In the genomic region with DNA sequence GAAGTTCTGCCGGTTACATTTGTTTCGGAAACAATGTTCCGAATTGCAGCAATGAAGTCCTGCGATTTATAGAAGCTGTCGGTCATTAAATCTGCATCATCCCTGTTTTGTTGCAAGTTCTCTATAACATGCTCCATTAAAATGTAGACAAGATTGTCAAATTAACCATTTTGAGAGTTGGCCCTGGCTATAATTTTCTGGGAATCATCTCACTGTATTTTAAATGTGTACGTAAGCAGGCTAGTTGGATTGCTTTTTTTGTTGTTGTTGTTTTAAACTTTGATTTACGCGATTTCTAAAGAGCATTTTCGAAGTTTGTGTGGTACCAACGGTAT, we compare ENCODE assay signal across 7 mouse cellular contexts. TPM values are rescaled to one million over a fixed set of nuclear protein-coding genes. Genes with fewer than 3 reads are reported as not detected.
DNase-seq lines count a peak whose midpoint lies in the region; ATAC-seq and TF ChIP-seq lines count a peak whose summit lies in the region.

No protein-coding gene starts in this region.

- no peaks in the 10 kb centered on the region for H3K36me3 ChIP-seq in lung, postnatal 0 days (ENCODE audit: insufficient read depth, low read length)
- no peaks in the 10 kb centered on the region for H3K36me3 ChIP-seq in forebrain, embryonic 11.5 days (ENCODE audit: control insufficient read depth, insufficient read depth, low read length)
- peaks cover 6% of the 10 kb centered on the region for H3K36me3 ChIP-seq in limb, embryonic 13.5 days
- no peaks in the 10 kb centered on the region for H3K36me3 ChIP-seq in stomach, embryonic 14.5 days (ENCODE audit: control insufficient read depth, insufficient read depth, low read length)

- 13% methylated on average over 10 of the region's 10 CpGs for WGBS in lung, postnatal 0 days
- 16% methylated on average over 10 of the region's 10 CpGs for WGBS in forebrain, embryonic 11.5 days
- WGBS in limb, embryonic 13.5 days = 20% methylated on average over 10 of the region's 10 CpGs
- 20% methylated on average over 10 of the region's 10 CpGs for WGBS in stomach, embryonic 14.5 days

- no peak for ATAC-seq in lung, postnatal 0 days
- ATAC-seq in forebrain, embryonic 11.5 days (replicated peaks; ENCODE audit: low FRiP score) = no peak
- no peak for ATAC-seq in limb, embryonic 13.5 days (ENCODE audit: low FRiP score, low read depth)
- ATAC-seq in stomach, embryonic 14.5 days (ENCODE audit: insufficient number of reproducible peaks, insufficient read depth, low FRiP score, low read depth) = no peak

- DNase-seq in lung, postnatal 0 days (ENCODE audit: low spot score) = no peak
- no peak for DNase-seq in lung, postnatal 4 days
- DNase-seq in forebrain, embryonic 11.5 days (ENCODE audit: low spot score) = no peak
- DNase-seq in embryo, embryonic 9.5 days (ENCODE audit: extremely low spot score) = no peak
- DNase-seq in yolk sac, embryonic 10.5 days (ENCODE audit: low spot score) = no peak

- TF ChIP-seq CTCF in lung, postnatal 0 days (IDR thresholded peaks at IDR 0.05) = no peak

- no peaks in the 10 kb centered on the region; the same call in 1 of the 2 replicates for H3K4me1 ChIP-seq in lung, postnatal 0 days (ENCODE audit: insufficient read depth, low read depth, low read length)
- H3K4me1 ChIP-seq in forebrain, embryonic 11.5 days (replicated peaks; ENCODE audit: control insufficient read depth, insufficient read depth, low read length) = peaks cover 3% of the 10 kb centered on the region; the same call in 1 of the 2 replicates
- peaks cover 25% of the 10 kb centered on the region for H3K4me1 ChIP-seq in limb, embryonic 13.5 days
- peaks cover 9% of the 10 kb centered on the region; the same call in 1 of the 2 replicates for H3K4me1 ChIP-seq in stomach, embryonic 14.5 days (ENCODE audit: control insufficient read depth, insufficient read depth, low read length)

- peak overlapping the region; percentile 91 for H3K4me3 ChIP-seq in lung, postnatal 0 days (ENCODE audit: low read depth, low read length)
- peak overlapping the region; percentile 99 for H3K4me3 ChIP-seq in forebrain, embryonic 11.5 days (ENCODE audit: low read depth, low read length)
- peak overlapping the region; percentile 82 for H3K4me3 ChIP-seq in limb, embryonic 13.5 days
- peak overlapping the region; percentile 79 for H3K4me3 ChIP-seq in stomach, embryonic 14.5 days (ENCODE audit: low read depth, low read length)

- TF ChIP-seq EP300 in lung, postnatal 0 days (IDR thresholded peaks at IDR 0.05) = peak; percentile 9; the same call in 1 of the 2 replicates

- H3K27me3 ChIP-seq in lung, postnatal 0 days (replicated peaks; ENCODE audit: insufficient read depth, low read length) = no peaks in the 10 kb centered on the region
- H3K27me3 ChIP-seq in forebrain, embryonic 11.5 days (ENCODE audit: control insufficient read depth, insufficient read depth, low read length) = no peaks in the 10 kb centered on the region
- no peaks in the 10 kb centered on the region for H3K27me3 ChIP-seq in limb, embryonic 13.5 days
- no peaks in the 10 kb centered on the region for H3K27me3 ChIP-seq in stomach, embryonic 14.5 days (ENCODE audit: control insufficient read depth, insufficient read depth, low read length)

- H3K9me3 ChIP-seq in lung, postnatal 0 days (ENCODE audit: low read length) = no peaks in the 10 kb centered on the region
- H3K9me3 ChIP-seq in forebrain, embryonic 11.5 days (ENCODE audit: control insufficient read depth, low read length) = no peaks in the 10 kb centered on the region
- 0 out of 2 replicates have a peak, but pooled peaks cover 3% of the 10 kb centered on the region for H3K9me3 ChIP-seq in limb, embryonic 13.5 days
- H3K9me3 ChIP-seq in stomach, embryonic 14.5 days (ENCODE audit: control insufficient read depth, low read depth, low read length) = no peaks in the 10 kb centered on the region

- peak overlapping the region; percentile 100 for H3K27ac ChIP-seq in lung, postnatal 0 days (ENCODE audit: low read length)
- peak overlapping the region; percentile 99 for H3K27ac ChIP-seq in forebrain, embryonic 11.5 days (ENCODE audit: low read depth, low read length)
- peak overlapping the region; percentile 98; the same call in 1 of the 2 replicates for H3K27ac ChIP-seq in limb, embryonic 13.5 days
- peak overlapping the region; percentile 97; the same call in 1 of the 2 replicates for H3K27ac ChIP-seq in stomach, embryonic 14.5 days (ENCODE audit: low read length)

- peak overlapping the region; percentile 100 for H3K9ac ChIP-seq in lung, postnatal 0 days (replicated peaks; ENCODE audit: low read depth)
- H3K9ac ChIP-seq in forebrain, embryonic 11.5 days (ENCODE audit: low read length) = peak overlapping the region; percentile 100
- peak overlapping the region; percentile 98 for H3K9ac ChIP-seq in limb, embryonic 13.5 days
- peak overlapping the region; percentile 92 for H3K9ac ChIP-seq in stomach, embryonic 14.5 days (replicated peaks; ENCODE audit: low read depth, low read length)

- peak overlapping the region; percentile 73 for H3K4me2 ChIP-seq in lung, postnatal 0 days (replicated peaks; ENCODE audit: low read depth, low read length)
- peak overlapping the region; percentile 61 for H3K4me2 ChIP-seq in forebrain, embryonic 11.5 days (ENCODE audit: low read depth, low read length, severe bottlenecking)
- peak overlapping the region; percentile 65 for H3K4me2 ChIP-seq in limb, embryonic 13.5 days (replicated peaks)
- peak overlapping the region; percentile 56 for H3K4me2 ChIP-seq in stomach, embryonic 14.5 days (replicated peaks; ENCODE audit: low read depth, low read length)

RNA-seq across cellular contexts. Expression of a gene that starts 0.8 kb away (rescaled TPM):
- polyA plus RNA-seq in lung, postnatal 0 days (2015; fragmentation: Nextera tagmentation; extraction: Ambion mirVana) = 60.2 and 67.9 TPM in 2 replicates
- polyA plus RNA-seq in forebrain, embryonic 11.5 days (2014; fragmentation: Nextera tagmentation; extraction: Ambion mirVana) = 64.6 and 66.1 TPM in 2 replicates
- 34.4 and 35.7 TPM in 2 replicates for polyA plus RNA-seq in limb, embryonic 13.5 days (2015; fragmentation: Nextera tagmentation; extraction: Ambion mirVana)
- 37.3 and 38.6 TPM in 2 replicates for polyA plus RNA-seq in stomach, embryonic 14.5 days (2014; fragmentation: Nextera tagmentation; extraction: Ambion mirVana)
